14 mouse cellular contexts compared by ENCODE assay signal in the genomic region with DNA sequence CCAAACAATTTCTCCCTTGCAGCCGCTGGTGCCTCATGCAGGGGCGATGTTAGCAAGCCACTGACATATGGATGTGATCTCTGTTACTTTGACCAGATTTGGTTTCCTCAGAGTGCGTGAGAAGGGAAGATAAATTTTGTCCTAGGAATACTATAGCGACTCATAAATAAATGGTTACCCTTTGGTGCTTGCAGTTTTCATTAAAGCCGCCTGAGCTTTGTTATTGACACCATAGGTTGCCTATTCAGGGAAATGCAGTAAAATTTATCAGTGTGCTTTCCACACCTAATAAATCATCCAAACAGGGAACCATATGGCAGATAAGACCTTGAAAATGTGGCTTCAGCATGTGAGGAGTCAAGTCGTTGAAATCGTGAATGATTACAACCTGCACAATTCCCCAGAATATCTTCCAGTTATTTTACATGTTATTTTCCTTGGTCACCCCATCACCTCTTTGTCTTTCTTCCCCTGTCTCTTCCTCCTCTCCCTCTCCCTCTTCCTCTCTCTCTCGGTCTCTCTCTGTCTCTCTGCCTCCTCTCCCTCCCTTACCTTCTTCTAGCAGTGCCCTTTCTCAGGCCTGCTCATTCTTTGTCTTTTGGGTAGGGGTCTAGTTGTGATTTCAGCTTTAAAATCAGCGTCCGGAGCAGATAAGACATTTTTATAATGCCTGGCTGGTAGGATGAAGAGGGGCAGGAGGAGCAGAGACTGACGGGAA.
DNase-seq lines count a peak whose midpoint lies in the region; ATAC-seq and TF ChIP-seq lines count a peak whose summit lies in the region.
"Had no signal": no experiment of that assay in that cellular context is flagged by ENCODE, and none has a peak within 500 bp of the region (broad histone marks: within the 10 kb centered on the region; RNA-seq: fewer than 3 reads in every experiment).

No protein-coding gene starts in this region.

- TF ChIP-seq POLR2A in limb, embryonic 14.5 days (IDR thresholded peaks at IDR 0.05; ENCODE audit: borderline replicate concordance, extremely low read depth, insufficient read depth, insufficient read length) = no peak

- peak overlapping the region; percentile 11; the same call in 1 of the 2 replicates for H3K27ac ChIP-seq in forebrain, embryonic 10.5 days
- H3K27ac ChIP-seq in forebrain, embryonic 13.5 days = no peak overlapping the region
- H3K27ac ChIP-seq in liver, embryonic 12.5 days = no peak overlapping the region
- H3K27ac ChIP-seq in liver, postnatal 0 days (ENCODE audit: low read depth) = no peak overlapping the region
- peak overlapping the region; percentile 82 for H3K27ac ChIP-seq in hindbrain, embryonic 10.5 days
- no peak overlapping the region for H3K27ac ChIP-seq in limb, embryonic 14.5 days (replicated peaks; ENCODE audit: low read depth, low read length)

- no peak for DNase-seq in forebrain, embryonic 10.5 days (ENCODE audit: extremely low spot score, low spot score)
- no peak for DNase-seq in liver, postnatal 0 days
- DNase-seq in hindbrain, embryonic 10.5 days (ENCODE audit: low spot score) = no peak
- DNase-seq in limb, embryonic 14.5 days (ENCODE audit: low spot score) = peak; percentile 72
- DNase-seq in frontal cortex, adult 2 months (ENCODE audit: extremely low spot score in 1 of 2, low spot score in 1 of 2) = no peak
- DNase-seq: cerebellum, postnatal 14 days; kidney, postnatal 36 days; right cerebral cortex, postnatal 14 days had no signal

- no peaks in the 10 kb centered on the region for H3K36me3 ChIP-seq in forebrain, embryonic 10.5 days (replicated peaks)
- H3K36me3 ChIP-seq in forebrain, embryonic 13.5 days (ENCODE audit: poor library complexity, severe bottlenecking) = no peaks in the 10 kb centered on the region
- H3K36me3 ChIP-seq in liver, embryonic 12.5 days = no peaks in the 10 kb centered on the region
- no peaks in the 10 kb centered on the region for H3K36me3 ChIP-seq in liver, postnatal 0 days (replicated peaks; ENCODE audit: insufficient read depth, low read length)
- H3K36me3 ChIP-seq in hindbrain, embryonic 10.5 days = no peaks in the 10 kb centered on the region
- H3K36me3 ChIP-seq in limb, embryonic 14.5 days (ENCODE audit: control insufficient read depth, insufficient read depth, low read length) = no peaks in the 10 kb centered on the region
- H3K36me3 ChIP-seq: limb, embryonic 15.5 days had no signal

- 75% methylated on average over 11 of the region's 11 CpGs for WGBS in forebrain, embryonic 10.5 days
- WGBS in forebrain, embryonic 13.5 days = 69% methylated on average over 11 of the region's 11 CpGs
- 46% methylated on average over 11 of the region's 11 CpGs for WGBS in liver, embryonic 12.5 days (ENCODE audit: insufficient replicate concordance)
- 42% methylated on average over 11 of the region's 11 CpGs for WGBS in liver, postnatal 0 days (ENCODE audit: insufficient replicate concordance)
- 59% methylated on average over 11 of the region's 11 CpGs for WGBS in hindbrain, embryonic 10.5 days
- WGBS in limb, embryonic 14.5 days = 11% methylated on average over 11 of the region's 11 CpGs

- H3K4me2 ChIP-seq in forebrain, embryonic 13.5 days = no peak overlapping the region
- H3K4me2 ChIP-seq in liver, embryonic 12.5 days = peak overlapping the region; percentile 23; the same call in 1 of the 2 replicates
- no peak overlapping the region for H3K4me2 ChIP-seq in liver, postnatal 0 days (ENCODE audit: low read depth, low read length)
- no peak overlapping the region for H3K4me2 ChIP-seq in limb, embryonic 14.5 days (replicated peaks; ENCODE audit: low read depth, low read length, severe bottlenecking)

- no peaks in the 10 kb centered on the region for H3K9me3 ChIP-seq in forebrain, embryonic 10.5 days
- no peaks in the 10 kb centered on the region for H3K9me3 ChIP-seq in forebrain, embryonic 13.5 days (replicated peaks)
- no peaks in the 10 kb centered on the region for H3K9me3 ChIP-seq in liver, embryonic 12.5 days (replicated peaks)
- H3K9me3 ChIP-seq in liver, postnatal 0 days (ENCODE audit: low read length) = no peaks in the 10 kb centered on the region
- no peaks in the 10 kb centered on the region for H3K9me3 ChIP-seq in hindbrain, embryonic 10.5 days
- H3K9me3 ChIP-seq in limb, embryonic 14.5 days (ENCODE audit: control insufficient read depth, low read length) = no peaks in the 10 kb centered on the region
- H3K9me3 ChIP-seq: limb, embryonic 15.5 days; megakaryocyte, embryonic 14.5 days had no signal

- ATAC-seq in forebrain, embryonic 13.5 days = no peak
- ATAC-seq in liver, embryonic 12.5 days = no peak
- ATAC-seq in liver, postnatal 0 days = no peak
- peak; percentile 71; the same call in 1 of the 2 replicates for ATAC-seq in limb, embryonic 14.5 days (ENCODE audit: low FRiP score, low read depth)
- no peak for ATAC-seq in erythroid progenitor cell, adult 5-6 weeks (replicated peaks; ENCODE audit: low FRiP score, poor library complexity, severe bottlenecking)

- no peak overlapping the region for H3K9ac ChIP-seq in forebrain, embryonic 13.5 days
- H3K9ac ChIP-seq in liver, embryonic 12.5 days = no peak overlapping the region
- H3K9ac ChIP-seq in liver, postnatal 0 days (replicated peaks) = no peak overlapping the region
- H3K9ac ChIP-seq in limb, embryonic 14.5 days (ENCODE audit: low read depth, low read length, severe bottlenecking) = no peak overlapping the region
- H3K9ac ChIP-seq: limb, embryonic 15.5 days had no signal

- TF ChIP-seq CTCF in liver, postnatal 0 days (IDR thresholded peaks at IDR 0.05; ENCODE audit: low read depth) = no peak

- peaks cover 91% of the 10 kb centered on the region for H3K27me3 ChIP-seq in forebrain, embryonic 10.5 days (ENCODE audit: poor library complexity, severe bottlenecking)
- peaks cover 71% of the 10 kb centered on the region for H3K27me3 ChIP-seq in forebrain, embryonic 13.5 days
- peaks cover 17% of the 10 kb centered on the region; the same call in 1 of the 2 replicates for H3K27me3 ChIP-seq in liver, embryonic 12.5 days (replicated peaks)
- H3K27me3 ChIP-seq in liver, postnatal 0 days (ENCODE audit: insufficient read depth, low read length) = no peaks in the 10 kb centered on the region
- H3K27me3 ChIP-seq in hindbrain, embryonic 10.5 days (ENCODE audit: insufficient read depth, poor library complexity, severe bottlenecking) = peaks cover 21% of the 10 kb centered on the region
- H3K27me3 ChIP-seq in limb, embryonic 14.5 days (ENCODE audit: control insufficient read depth, insufficient read depth, low read length) = no peaks in the 10 kb centered on the region
- H3K27me3 ChIP-seq: megakaryocyte, embryonic 14.5 days had no signal

- no peak overlapping the region for H3K4me3 ChIP-seq in forebrain, embryonic 10.5 days
- H3K4me3 ChIP-seq in forebrain, embryonic 13.5 days = no peak overlapping the region
- H3K4me3 ChIP-seq in liver, embryonic 12.5 days = no peak overlapping the region
- H3K4me3 ChIP-seq in liver, postnatal 0 days (ENCODE audit: low read depth, low read length) = no peak overlapping the region
- H3K4me3 ChIP-seq in hindbrain, embryonic 10.5 days = peak overlapping the region; percentile 32
- H3K4me3 ChIP-seq in limb, embryonic 14.5 days (replicated peaks; ENCODE audit: low read length) = no peak overlapping the region
- H3K4me3 ChIP-seq: erythroblast, embryonic 14.5 days; limb, embryonic 15.5 days; megakaryocyte, embryonic 14.5 days had no signal

- H3K4me1 ChIP-seq in forebrain, embryonic 10.5 days = peaks cover 15% of the 10 kb centered on the region
- peaks cover 4% of the 10 kb centered on the region; the same call in 1 of the 2 replicates for H3K4me1 ChIP-seq in forebrain, embryonic 13.5 days
- peaks cover 4% of the 10 kb centered on the region; the same call in 1 of the 2 replicates for H3K4me1 ChIP-seq in liver, embryonic 12.5 days
- H3K4me1 ChIP-seq in liver, postnatal 0 days (ENCODE audit: insufficient read depth) = no peaks in the 10 kb centered on the region
- H3K4me1 ChIP-seq in hindbrain, embryonic 10.5 days (replicated peaks) = peaks cover 26% of the 10 kb centered on the region
- H3K4me1 ChIP-seq in limb, embryonic 14.5 days (ENCODE audit: control insufficient read depth, insufficient read depth, low read length) = peaks cover 25% of the 10 kb centered on the region

- TF ChIP-seq EP300 in liver, postnatal 0 days (IDR thresholded peaks at IDR 0.05; ENCODE audit: low read depth) = no peak

Comparison
In these comparisons a context has a peak if more than half of its experiments do, and no peak if none do; other contexts are left out.
1. H3K27ac ChIP-seq: peak in forebrain, embryonic 10.5 days (single experiment) and hindbrain, embryonic 10.5 days (single experiment); none in forebrain, embryonic 13.5 days (single experiment), liver, embryonic 12.5 days (single experiment), liver, postnatal 0 days (single experiment) and limb, embryonic 14.5 days (single experiment).